In genomic region chr10:80350292-80350691, GRCm38 (mm10) we compare ENCODE assay signal across 7 mouse cellular contexts. TPM values are rescaled to one million over a fixed set of nuclear protein-coding genes. Genes with fewer than 3 reads are reported as not detected.
DNase-seq lines count a peak whose midpoint lies in the region; ATAC-seq lines count a peak whose summit lies in the region.

No protein-coding gene starts in this region.

- H3K4me1 ChIP-seq in midbrain, embryonic 11.5 days (ENCODE audit: control insufficient read depth, insufficient read depth, low read length): peaks cover 4% of the 10 kb centered on the region

- H3K36me3 ChIP-seq in midbrain, embryonic 11.5 days (ENCODE audit: control insufficient read depth, insufficient read depth, low read length): no peaks in the 10 kb centered on the region

- no peaks in the 10 kb centered on the region for H3K9me3 ChIP-seq in midbrain, embryonic 11.5 days (ENCODE audit: control insufficient read depth, low read length)

- intact Hi-C loops in left cerebral cortex, postnatal 4 days (cut with DNase I): no loop called here

- 5% methylated on average over 7 of the region's 7 CpGs for WGBS in midbrain, embryonic 11.5 days

- H3K4me2 ChIP-seq in midbrain, embryonic 11.5 days: no peak overlapping the region

- H3K4me3 ChIP-seq in midbrain, embryonic 11.5 days (ENCODE audit: low read depth, low read length): no peak overlapping the region

- no peak overlapping the region for H3K27ac ChIP-seq in midbrain, embryonic 11.5 days (ENCODE audit: low read depth, low read length)

- H3K9ac ChIP-seq in midbrain, embryonic 11.5 days (ENCODE audit: low read length): no peak overlapping the region

- DNase-seq in adrenal gland, adult (ENCODE audit: inconsistent age in 2 of 2, low spot score in 1 of 2): peak; percentile 83 to 96
- DNase-seq in embryo, embryonic 10 days (ENCODE audit: low spot score): peak; percentile 88
- DNase-seq in gastrocnemius, postnatal 25 days: peak; percentile 63
- peak; percentile 84 for DNase-seq in left cerebral cortex, postnatal 4 days
- DNase-seq in midbrain, embryonic 11.5 days (ENCODE audit: low spot score, missing footprints): peak; percentile 99
- DNase-seq in skeletal muscle tissue, adult 2 months (ENCODE audit: low read depth, low spot score): peak; percentile 71

- H3K27me3 ChIP-seq in midbrain, embryonic 11.5 days (ENCODE audit: control insufficient read depth, insufficient read depth, low read length): peaks cover 75% of the 10 kb centered on the region

- peak; percentile 79 for ATAC-seq in inflammation-experienced regulatory T-cells, adult 6 months
- peak; percentile 74 for ATAC-seq in midbrain, embryonic 11.5 days (ENCODE audit: low FRiP score)

RNA-seq across cellular contexts. Expression of gene Adamtsl5, which starts 2.1 kb away (rescaled TPM):
- total RNA-seq in gastrocnemius, postnatal 25 days (2021): 10 to 100 TPM; 38.8 to 70.8 TPM
- not detected for polyA plus RNA-seq in inflammation-experienced regulatory T-cells, adult 6 months (2017; shearing (Covaris generic))
- under 1 TPM; 0.56 to 0.72 TPM for total RNA-seq in left cerebral cortex, postnatal 4 days (2021)
- 0.11 and 0.31 TPM in 2 replicates for polyA plus RNA-seq in midbrain, embryonic 11.5 days (2014; fragmentation: Nextera tagmentation; extraction: Ambion mirVana)

RNA-seq across cellular contexts. Expression of gene Plk5, which starts 6.0 kb away (rescaled TPM):
- under 1 TPM; 0.13 TPM for total RNA-seq in gastrocnemius, postnatal 25 days (2021)
- not detected for polyA plus RNA-seq in inflammation-experienced regulatory T-cells, adult 6 months (2017; shearing (Covaris generic))
- total RNA-seq in left cerebral cortex, postnatal 4 days (2021): 1 to 10 TPM; 4.2 to 6.1 TPM
- polyA plus RNA-seq in midbrain, embryonic 11.5 days (2014; fragmentation: Nextera tagmentation; extraction: Ambion mirVana): 0.05 and 0.22 TPM in 2 replicates

RNA-seq across cellular contexts. Expression of gene Reep6, which starts 20.5 kb away (rescaled TPM):
- total RNA-seq in gastrocnemius, postnatal 25 days (2021): 1 to 10 TPM; 1.1 to 2.8 TPM
- not detected for polyA plus RNA-seq in inflammation-experienced regulatory T-cells, adult 6 months (2017; shearing (Covaris generic))
- 10 to 100 TPM; 13.3 to 14.8 TPM for total RNA-seq in left cerebral cortex, postnatal 4 days (2021)
- 4.0 and 4.5 TPM in 2 replicates for polyA plus RNA-seq in midbrain, embryonic 11.5 days (2014; fragmentation: Nextera tagmentation; extraction: Ambion mirVana)

RNA-seq across cellular contexts. Expression of gene Pcsk4, which starts 21.0 kb away (rescaled TPM):
- 1 to 10 TPM in 1 of 2 experiments, under 1 TPM in 1; 0.84 to 1.1 TPM for total RNA-seq in gastrocnemius, postnatal 25 days (2021)
- polyA plus RNA-seq in inflammation-experienced regulatory T-cells, adult 6 months (2017; shearing (Covaris generic)): 10 to 100 TPM in 1 of 3 experiments, 1 to 10 TPM in 2; 2.2 to 10.8 (median 9.5) TPM
- 10 to 100 TPM in 1 of 2 experiments, 1 to 10 TPM in 1; 8.1 to 10.5 TPM for total RNA-seq in left cerebral cortex, postnatal 4 days (2021)
- polyA plus RNA-seq in midbrain, embryonic 11.5 days (2014; fragmentation: Nextera tagmentation; extraction: Ambion mirVana): 1.5 and 1.8 TPM in 2 replicates

RNA-seq across cellular contexts. Expression of gene 2310011J03Rik, which starts 30.0 kb away (rescaled TPM):
- total RNA-seq in gastrocnemius, postnatal 25 days (2021): 1 to 10 TPM; 6.5 to 7.0 TPM
- 10 to 100 TPM; 38.1 to 52.1 (median 41.8) TPM for polyA plus RNA-seq in inflammation-experienced regulatory T-cells, adult 6 months (2017; shearing (Covaris generic))
- 10 to 100 TPM; 13.6 to 14.2 TPM for total RNA-seq in left cerebral cortex, postnatal 4 days (2021)
- 36.2 and 40.8 TPM in 2 replicates for polyA plus RNA-seq in midbrain, embryonic 11.5 days (2014; fragmentation: Nextera tagmentation; extraction: Ambion mirVana)

Comparison
In these comparisons a context has a peak if more than half of its experiments do, and no peak if none do; other contexts are left out.
1. RNA of gene Adamtsl5, which starts 2.1 kb away (total RNA-seq): 38.8 to 70.8 TPM in gastrocnemius, postnatal 25 days; 0.56 to 0.72 TPM in left cerebral cortex, postnatal 4 days; every median in the first group is over 10 times any median in the second.
2. RNA of gene Plk5, which starts 6.0 kb away (total RNA-seq): 4.2 to 6.1 TPM in left cerebral cortex, postnatal 4 days; 0.13 TPM in gastrocnemius, postnatal 25 days; every median in the first group is over 4 times any median in the second.
3. Peak in every context shown above with its lines, with median percentiles within 50 percentile points of each other: DNase-seq.